10 mouse cellular contexts compared by ENCODE assay signal in the genomic region with DNA sequence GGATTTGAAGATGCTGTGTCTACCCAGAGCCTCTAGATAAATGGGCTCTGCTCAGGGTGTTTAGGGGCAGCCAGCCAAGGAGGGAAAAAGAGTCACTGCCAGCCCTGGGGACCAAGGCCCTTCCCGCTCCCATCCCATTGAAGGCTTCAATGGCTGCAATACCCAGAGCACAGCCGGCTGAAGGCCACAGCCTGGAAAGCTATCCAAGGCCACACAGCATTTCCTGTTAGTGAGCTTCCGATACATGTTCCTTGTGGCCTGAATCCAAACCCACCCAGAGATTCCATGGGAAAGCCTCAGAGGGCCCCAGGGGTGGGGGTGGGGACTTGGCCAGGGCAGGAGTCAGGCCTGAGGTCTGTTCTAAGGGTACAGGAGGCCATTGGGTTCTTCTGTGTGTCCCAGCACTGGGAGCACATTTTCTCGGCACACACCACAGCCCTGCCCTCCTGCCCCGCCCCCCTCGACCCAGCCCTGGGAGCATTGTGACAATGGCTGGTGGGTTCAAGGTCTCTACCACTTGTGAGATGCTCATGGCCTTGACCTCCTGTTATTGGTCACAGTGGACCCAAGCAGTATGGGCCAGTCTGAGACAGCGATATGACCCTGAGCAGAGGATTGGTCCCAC. TPM values are rescaled to one million over a fixed set of nuclear protein-coding genes. Genes with fewer than 3 reads are reported as not detected.
A peak's percentile ranks its signal among the peaks of the same experiment; 100 is the strongest.
DNase-seq lines count a peak whose midpoint lies in the region; ATAC-seq and TF ChIP-seq lines count a peak whose summit lies in the region.
"Had no signal": no experiment of that assay in that cellular context is flagged by ENCODE, and none has a peak within 500 bp of the region (broad histone marks: within the 10 kb centered on the region; RNA-seq: fewer than 3 reads in every experiment).

No protein-coding gene starts in this region.

- no peaks in the 10 kb centered on the region for H3K27me3 ChIP-seq in intestine, postnatal 0 days (replicated peaks; ENCODE audit: control insufficient read depth, insufficient read depth, low read length)
- no peaks in the 10 kb centered on the region for H3K27me3 ChIP-seq in lung, embryonic 16.5 days (ENCODE audit: control insufficient read depth, insufficient read depth, low read depth, low read length)
- H3K27me3 ChIP-seq: midbrain, embryonic 12.5 days had no signal

- no peak overlapping the region for H3K4me3 ChIP-seq in intestine, postnatal 0 days (ENCODE audit: low read depth, low read length)
- no peak overlapping the region for H3K4me3 ChIP-seq in lung, embryonic 16.5 days (ENCODE audit: low read length)
- H3K4me3 ChIP-seq: midbrain, embryonic 12.5 days had no signal

- no peaks in the 10 kb centered on the region for H3K9me3 ChIP-seq in intestine, postnatal 0 days (ENCODE audit: control insufficient read depth)
- H3K9me3 ChIP-seq in lung, embryonic 16.5 days (ENCODE audit: control insufficient read depth, low read length), result peaks cover 6% of the 10 kb centered on the region

- no peaks in the 10 kb centered on the region; the same call in 1 of the 2 replicates for H3K4me1 ChIP-seq in intestine, postnatal 0 days (replicated peaks; ENCODE audit: control insufficient read depth, insufficient read depth, low read length)
- peaks cover 26% of the 10 kb centered on the region for H3K4me1 ChIP-seq in lung, embryonic 16.5 days (replicated peaks; ENCODE audit: control insufficient read depth, insufficient read depth, low read length)

- no peak overlapping the region for H3K9ac ChIP-seq in intestine, postnatal 0 days (ENCODE audit: low read depth, low read length)
- H3K9ac ChIP-seq in lung, embryonic 16.5 days (ENCODE audit: low read length), result no peak overlapping the region
- H3K9ac ChIP-seq: midbrain, embryonic 12.5 days had no signal

- no peaks in the 10 kb centered on the region for H3K36me3 ChIP-seq in intestine, postnatal 0 days (ENCODE audit: control insufficient read depth, insufficient read depth)
- H3K36me3 ChIP-seq in lung, embryonic 16.5 days (ENCODE audit: control insufficient read depth, insufficient read depth, low read length), result no peaks in the 10 kb centered on the region
- H3K36me3 ChIP-seq: midbrain, embryonic 12.5 days had no signal

- H3K4me2 ChIP-seq in intestine, postnatal 0 days (replicated peaks; ENCODE audit: low read depth), result no peak overlapping the region
- no peak overlapping the region for H3K4me2 ChIP-seq in lung, embryonic 16.5 days (ENCODE audit: low read depth, low read length)
- H3K4me2 ChIP-seq: midbrain, embryonic 12.5 days had no signal

- ATAC-seq in intestine, postnatal 0 days, result no peak
- ATAC-seq in lung, embryonic 16.5 days (ENCODE audit: low read depth), result peak; percentile 59
- ATAC-seq in granulocyte monocyte progenitor cell, adult 5-6 weeks (replicated peaks; ENCODE audit: poor library complexity, severe bottlenecking), result no peak

- H3K27ac ChIP-seq in intestine, postnatal 0 days (ENCODE audit: low read depth, low read length), result 0 out of 2 replicates have a peak overlapping the region, but pooled peaks have one; percentile 35
- peak overlapping the region; percentile 35 for H3K27ac ChIP-seq in lung, embryonic 16.5 days (ENCODE audit: low read length)
- H3K27ac ChIP-seq: midbrain, embryonic 12.5 days had no signal

- 49% methylated on average over 7 of the region's 7 CpGs for WGBS in intestine, postnatal 0 days
- WGBS in lung, embryonic 16.5 days, result 42% methylated on average over 7 of the region's 7 CpGs

- peak; percentile 66 for DNase-seq in gastrocnemius, postnatal 25 days
- DNase-seq in gastrocnemius, adult 8-10 months (ENCODE audit: low spot score in 2 of 2), result no peak
- peak; percentile 77 for DNase-seq in adrenal gland, postnatal 25 days
- no peak for DNase-seq in cerebellum, adult 9-11 months
- no peak for DNase-seq in neural tube, embryonic 10.5 days (ENCODE audit: extremely low spot score, low spot score)

- TF ChIP-seq CTCF in intestine, postnatal 0 days (IDR thresholded peaks at IDR 0.05; ENCODE audit: low read depth), result no peak

RNA-seq across cellular contexts. Expression of a gene that starts 23.4 kb away (rescaled TPM):
- total RNA-seq in gastrocnemius, postnatal 25 days (2021), result 10 to 100 TPM; 23.1 to 27.1 TPM
- 10 to 100 TPM; 32.6 to 36.2 (median 34.6) TPM for total RNA-seq in gastrocnemius, adult 8-10 months (2022)
- total RNA-seq in adrenal gland, postnatal 25 days (2021), result 40.1 and 48.8 TPM in 2 replicates
- polyA plus RNA-seq in intestine, postnatal 0 days (2015; fragmentation: Nextera tagmentation; extraction: Ambion mirVana), result 6.4 and 7.8 TPM in 2 replicates
- polyA plus RNA-seq in lung, embryonic 16.5 days (2015; fragmentation: Nextera tagmentation; extraction: Ambion mirVana), result 10.2 and 10.9 TPM in 2 replicates
- 32.7 and 40.9 TPM in 2 replicates for total RNA-seq in granulocyte monocyte progenitor cell, adult 5-6 weeks (2014; fragmentation: Nextera tagmentation)
- total RNA-seq in granulocyte monocyte progenitor cell, adult 5-6 weeks (2017), result 6.9 and 8.4 TPM in 2 replicates

RNA-seq across cellular contexts. Expression of a gene that starts 27.6 kb away (rescaled TPM):
- total RNA-seq in gastrocnemius, postnatal 25 days (2021), result not detected
- not detected for total RNA-seq in gastrocnemius, adult 8-10 months (2022)
- total RNA-seq in adrenal gland, postnatal 25 days (2021), result 1.6 TPM in 1 of 2 replicates, not detected in the other
- 0.29 TPM in 1 of 2 replicates, not detected in the other for polyA plus RNA-seq in intestine, postnatal 0 days (2015; fragmentation: Nextera tagmentation; extraction: Ambion mirVana)
- 2.7 and 4.0 TPM in 2 replicates for polyA plus RNA-seq in lung, embryonic 16.5 days (2015; fragmentation: Nextera tagmentation; extraction: Ambion mirVana)
- not detected in 2 replicates for total RNA-seq in granulocyte monocyte progenitor cell, adult 5-6 weeks (2014; fragmentation: Nextera tagmentation)
- total RNA-seq in granulocyte monocyte progenitor cell, adult 5-6 weeks (2017), result not detected in 2 replicates
- total RNA-seq: hematopoietic stem cell, adult 5-6 weeks had no signal

Comparison
In these comparisons a context has a peak if more than half of its experiments do, and no peak if none do; other contexts are left out.
1. DNase-seq: peak in gastrocnemius, postnatal 25 days (single experiment) and adrenal gland, postnatal 25 days (single experiment); none in gastrocnemius, adult 8-10 months (0 of 2), cerebellum, adult 9-11 months (single experiment) and neural tube, embryonic 10.5 days (single experiment).